Mouse (Mus musculus): ENCODE data around the gene Igfbp6.
A peak's percentile ranks its signal among the peaks of the same experiment; 100 is the strongest.

The Igfbp6 gene

GRCm38 (mm10) chr15:102110271-102110670, 33.9 kb upstream of the Igfbp6 start:
- peak; percentile 33 for DNase-seq

DNA sequence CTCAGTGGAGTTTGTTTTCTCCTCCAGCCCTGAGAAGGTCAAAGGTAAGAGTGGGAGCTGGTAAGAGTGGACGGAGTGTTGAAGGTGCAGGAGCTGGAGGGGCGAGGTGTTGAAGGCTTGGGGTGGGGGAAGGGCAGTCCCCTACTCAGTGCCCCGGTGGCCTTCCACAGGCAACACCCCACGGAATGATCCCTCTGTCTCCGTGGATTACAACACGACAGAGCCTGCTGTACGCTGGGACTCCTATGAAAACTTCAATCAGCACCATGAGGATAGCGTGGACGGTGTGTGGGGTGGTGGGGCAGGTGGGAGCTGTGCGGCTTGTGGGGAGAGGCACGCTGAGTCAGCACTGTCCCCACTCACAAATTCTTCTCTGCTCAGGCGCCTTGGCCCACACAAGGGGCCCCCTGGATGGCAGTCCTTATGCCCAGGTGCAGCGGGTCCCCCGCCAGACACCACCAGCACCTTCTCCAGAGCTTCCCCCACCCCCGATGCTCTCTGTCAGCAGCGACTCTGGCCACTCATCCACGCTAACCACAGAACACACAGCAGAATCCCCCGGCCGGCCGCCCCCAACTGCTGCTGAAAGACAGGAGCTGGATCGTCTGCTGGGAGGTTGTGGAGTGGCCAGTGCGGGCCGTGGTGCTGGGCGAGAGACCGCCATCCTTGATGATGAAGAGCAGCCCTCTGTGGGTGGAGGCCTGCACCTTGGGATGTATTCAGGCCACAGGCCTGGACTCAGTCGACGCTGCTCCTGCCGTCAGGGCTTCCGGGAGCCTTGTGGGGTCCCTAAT, 33.3 kb upstream of the Igfbp6 start:
- DNase-seq, result no peak

DNA sequence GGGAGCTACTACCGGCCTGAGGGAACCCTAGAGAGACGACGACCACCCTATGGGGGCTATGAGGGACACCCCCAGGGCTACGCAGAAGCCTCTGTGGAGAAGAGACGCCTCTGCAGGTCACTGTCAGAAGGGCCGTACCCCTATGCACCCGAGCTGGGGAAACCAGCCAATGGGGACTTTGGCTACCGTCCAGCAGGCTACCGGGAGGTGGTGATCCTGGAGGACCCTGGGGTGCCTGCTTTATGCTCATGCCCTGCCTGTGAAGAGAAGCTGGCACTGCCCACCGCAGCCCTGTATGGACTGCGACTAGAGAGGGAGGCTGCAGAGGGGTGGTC, 32.7 kb upstream of the Igfbp6 start:
- peak; percentile 44 for DNase-seq

- DNase-seq, result no peak
Measured at GRCm38 (mm10) chr15:102112181-102112580, 32.0 kb upstream of the Igfbp6 start.

GRCm38 (mm10) chr15:102112827-102113226, 31.3 kb upstream of the Igfbp6 start:
- no peak for DNase-seq

DNA sequence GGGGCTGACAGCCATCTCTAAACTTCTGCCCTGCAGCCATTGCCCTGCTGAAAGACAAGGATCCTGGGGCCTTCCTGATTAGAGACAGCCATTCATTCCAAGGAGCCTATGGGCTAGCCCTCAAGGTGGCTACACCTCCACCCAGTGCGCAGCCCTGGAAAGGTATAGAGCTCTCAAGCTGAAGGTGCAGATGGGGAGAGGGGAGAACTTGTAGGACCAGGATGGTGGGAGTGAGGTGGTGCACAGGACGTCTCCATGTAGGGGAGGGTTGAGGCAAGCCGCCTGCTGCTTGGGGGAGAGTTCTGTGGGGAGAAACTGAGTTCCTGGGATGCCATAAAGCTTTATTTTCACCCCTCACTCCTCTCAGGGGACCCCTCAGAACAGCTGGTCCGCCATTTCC, 30.5 kb upstream of the Igfbp6 start:
- no peak for DNase-seq

DNA sequence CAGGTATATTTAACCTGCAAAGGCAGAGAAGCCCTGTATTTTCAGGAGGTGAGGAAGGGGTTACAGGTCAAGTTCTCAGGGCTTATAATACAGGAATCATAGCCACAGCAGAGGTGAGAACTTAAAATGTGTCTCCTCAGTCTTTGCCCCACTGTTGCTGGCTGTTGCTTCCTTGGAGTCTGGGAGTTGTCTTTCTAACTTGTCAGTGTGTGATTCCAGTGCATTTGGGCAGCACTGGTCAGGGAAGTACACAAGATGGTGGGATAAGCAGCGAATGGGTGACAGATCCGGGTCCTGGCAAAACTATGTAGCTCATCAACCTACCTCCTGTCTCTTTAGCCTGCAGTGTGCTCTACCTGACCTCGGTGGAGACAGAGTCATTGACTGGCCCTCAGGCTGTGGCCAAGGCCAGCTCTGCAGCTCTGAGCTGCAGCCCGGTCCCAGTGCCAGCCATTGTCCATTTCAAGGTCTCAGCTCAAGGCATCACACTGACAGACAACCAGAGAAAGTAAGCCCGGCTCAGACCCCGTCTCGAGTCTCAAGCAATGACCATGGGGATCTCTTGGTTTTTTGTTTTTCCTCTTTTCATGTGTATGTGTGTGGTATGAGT, 29.4 kb upstream of the Igfbp6 start:
- DNase-seq, result no peak

GRCm38 (mm10) chr15:102115731-102116231, 28.4 kb upstream of the Igfbp6 start:
- peak; percentile 64 for DNase-seq

GRCm38 (mm10) chr15:102116753-102117415, 27.3 kb upstream of the Igfbp6 start:
- DNase-seq, result peak; percentile 45

- peak; percentile 44 for DNase-seq
Measured at GRCm38 (mm10) chr15:102117461-102118443, 26.4 kb upstream of the Igfbp6 start.

DNA sequence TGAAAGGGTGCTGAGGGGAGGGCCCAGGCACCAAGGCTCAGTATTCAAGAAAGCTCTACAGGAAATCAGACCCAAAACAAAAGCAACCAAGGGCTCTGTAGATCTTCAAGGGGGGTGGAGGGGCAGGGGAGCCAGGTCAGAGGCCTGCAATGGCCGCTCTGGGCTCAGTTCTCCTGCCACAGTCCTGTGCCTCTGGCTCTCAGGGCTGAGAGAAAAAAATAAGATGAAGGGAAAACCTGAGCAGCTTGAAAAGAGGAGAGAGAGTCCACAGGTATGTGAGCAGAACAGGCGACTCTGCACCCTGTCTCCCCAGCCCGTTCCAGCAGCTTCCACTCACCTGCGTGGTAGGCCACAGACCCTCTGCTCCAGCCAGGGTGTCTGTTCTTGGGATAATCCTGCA, 25.6 kb upstream of the Igfbp6 start:
- no peak for DNase-seq

DNA sequence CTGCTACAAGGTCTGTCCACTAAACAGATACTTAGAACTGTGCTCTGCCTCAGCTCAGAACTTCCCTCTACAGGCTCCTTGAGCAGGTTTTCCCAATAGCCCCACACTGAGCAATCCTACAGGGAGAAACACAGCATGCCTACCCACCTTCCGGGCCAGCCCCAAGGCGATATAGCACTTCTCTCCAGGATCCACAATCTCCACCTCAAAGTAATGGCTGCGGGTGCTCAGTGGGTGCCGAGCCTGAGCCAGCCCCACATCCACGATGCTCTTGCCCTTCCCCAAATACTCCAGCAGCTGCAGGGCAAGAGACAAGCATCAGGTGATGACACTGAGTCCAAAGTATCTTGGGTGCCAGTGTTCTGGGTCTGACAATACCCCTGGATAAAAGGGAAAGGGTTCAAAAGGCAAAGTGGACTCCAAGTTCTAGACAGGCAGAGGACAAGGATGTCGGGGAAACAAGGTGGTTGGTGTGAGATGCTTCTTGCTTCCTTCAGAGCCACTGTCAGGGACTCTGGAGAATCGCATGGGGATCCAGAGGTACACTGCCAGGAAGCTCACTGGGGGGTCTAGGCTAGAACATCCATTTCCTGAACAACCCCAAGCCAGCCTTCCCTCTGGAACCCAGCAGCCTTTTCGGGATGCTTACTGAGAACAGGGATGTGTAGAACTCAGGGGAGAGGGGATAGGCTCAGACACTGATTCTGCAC, 24.9 kb upstream of the Igfbp6 start:
- DNase-seq, result no peak

DNA sequence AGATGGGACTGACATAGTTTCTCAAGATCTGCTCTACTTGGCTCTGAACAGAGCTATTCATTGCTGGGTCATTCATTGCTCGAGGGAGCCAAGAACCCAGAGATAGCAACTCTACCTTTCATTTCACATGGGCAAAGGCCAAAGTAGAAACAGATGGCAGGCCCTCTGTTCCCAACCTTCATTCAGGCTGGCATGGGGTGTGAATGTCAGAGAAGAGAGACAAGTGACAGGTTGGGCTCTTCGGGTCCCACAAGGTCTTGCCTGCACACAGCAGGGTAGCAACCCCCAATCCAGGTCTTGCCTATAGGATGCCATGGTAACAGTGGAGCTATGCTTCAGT, 24.4 kb upstream of the Igfbp6 start:
- DNase-seq, result peak; percentile 95

GRCm38 (mm10) chr15:102120530-102120929, 23.6 kb upstream of the Igfbp6 start:
- no peak for DNase-seq

GRCm38 (mm10) chr15:102126303-102126702, 17.9 kb upstream of the Igfbp6 start:
- DNase-seq, result peak; percentile 75

DNA sequence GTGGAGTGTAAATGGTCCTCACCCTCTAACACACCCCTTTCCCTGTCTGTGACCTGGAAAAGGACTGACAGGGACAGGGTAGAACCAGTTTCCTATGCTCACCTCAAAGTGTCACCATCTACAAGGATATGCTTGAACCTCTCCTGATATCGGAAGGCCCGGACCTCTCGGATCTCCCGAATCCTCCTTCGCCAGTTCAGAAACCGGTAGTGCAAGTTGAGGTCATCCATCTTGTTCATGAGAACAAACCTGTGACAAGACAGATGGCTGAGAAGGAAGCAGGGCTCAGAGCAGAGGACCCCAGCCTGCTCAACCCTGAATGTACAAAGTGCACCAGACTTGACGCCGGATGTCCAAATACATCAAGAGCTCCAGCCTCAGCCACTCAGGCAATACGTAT, 10.8 kb upstream of the Igfbp6 start:
- DNase-seq, result no peak

GRCm38 (mm10) chr15:102134709-102135108, 9.5 kb upstream of the Igfbp6 start:
- no peak for DNase-seq

- no peak for DNase-seq
Measured at GRCm38 (mm10) chr15:102135522-102136128, 8.5 kb upstream of the Igfbp6 start.

DNA sequence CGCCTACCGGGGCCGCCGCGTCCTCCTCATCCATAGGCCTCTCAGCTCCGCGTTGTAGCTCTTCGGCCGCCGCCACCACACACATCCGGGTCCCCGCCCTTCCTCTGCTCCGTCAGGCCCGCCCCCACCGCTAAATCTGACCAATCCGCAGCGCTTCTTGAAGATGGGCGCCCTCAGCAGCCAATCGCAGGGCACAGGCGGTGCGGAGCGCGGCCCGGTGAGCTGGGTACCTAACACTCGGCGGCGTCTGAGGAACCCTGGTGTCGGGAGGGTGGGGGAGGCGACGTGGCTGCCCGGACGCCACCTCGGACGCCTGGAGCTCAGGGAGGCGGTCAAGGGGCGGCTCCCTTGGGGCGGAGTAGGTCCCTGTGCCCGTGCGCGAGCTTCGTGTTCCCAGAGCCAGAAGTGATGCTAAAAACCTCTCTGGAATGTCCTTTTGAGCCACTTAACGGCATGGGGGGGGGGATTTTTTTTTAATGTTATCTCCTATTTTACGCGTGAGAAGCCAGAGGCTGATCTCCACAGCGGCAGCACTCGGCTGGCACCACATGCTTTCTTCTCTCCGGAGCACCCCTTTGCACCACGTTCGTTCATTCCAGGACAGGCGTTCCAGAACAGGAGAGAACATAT, 7.9 kb upstream of the Igfbp6 start, which contains the start of gene Spryd3:
Gene Spryd3, minus strand, starts transcription at position 106 of the 630 bp plus-strand sequence.
- DNase-seq, result peak; percentile 98

- DNase-seq, result no peak
Measured at GRCm38 (mm10) chr15:102141120-102141519, 3.0 kb upstream of the Igfbp6 start.
